Mouse (Mus musculus): ENCODE data around the gene Morn2.
"Not testable (repeated sequence)": the region's sequence is repeated elsewhere in the genome, so short reads cannot be mapped to it uniquely, and the experiment has no call there.

Morn2 gene

DNA sequence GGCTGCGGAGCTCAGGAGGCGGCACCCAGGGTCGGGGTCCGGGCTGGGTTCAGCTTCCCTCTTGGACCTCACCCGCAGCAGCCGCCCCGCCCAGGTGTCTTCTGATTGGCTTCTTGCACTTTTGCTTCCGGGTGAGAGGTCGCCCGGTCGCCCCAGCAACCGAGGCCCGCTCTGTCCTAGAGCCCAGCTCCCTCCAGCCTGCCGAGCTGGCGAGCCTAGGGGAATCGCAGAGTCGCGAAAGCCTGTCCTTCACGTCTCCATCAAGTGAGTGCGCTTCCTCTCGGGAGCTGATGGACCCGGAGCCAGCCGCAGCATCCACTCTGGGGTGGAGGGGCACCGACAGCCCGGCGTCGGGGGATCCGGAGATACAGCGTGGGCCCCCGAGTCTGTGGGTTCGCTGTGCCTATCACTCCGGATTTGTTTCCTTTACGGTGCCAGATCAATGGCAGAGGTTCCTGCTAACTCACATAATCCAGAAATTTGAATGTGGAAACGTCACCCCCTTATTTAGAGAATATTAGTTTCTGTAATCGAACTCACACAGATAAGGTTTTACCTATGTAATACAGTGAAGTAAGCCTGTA lies at the start of gene Morn2, which contains the start of gene Dhx57:
Gene Morn2 (plus strand): TSS at position 130 of the 584 bp plus-strand sequence.
Gene Dhx57 (minus strand): TSS at position 403 of the 584 bp plus-strand sequence.
- peak; percentile 98 for DNase-seq

GRCm38 (mm10) chr17:80241594-80241993 lies 48.4 kb upstream of the Morn2 start:
- DNase-seq: no peak

- no peak for DNase-seq
These were observed 46.9 kb upstream of the Morn2 start for GRCm38 (mm10) chr17:80243116-80243515.

- no peak for DNase-seq
These were observed 37.1 kb upstream of the Morn2 start for GRCm38 (mm10) chr17:80252757-80253525.

- DNase-seq: no peak
These were observed 35.6 kb upstream of the Morn2 start for GRCm38 (mm10) chr17:80254421-80254820.

GRCm38 (mm10) chr17:80255208-80255607 lies 34.8 kb upstream of the Morn2 start:
- DNase-seq: no peak

DNA sequence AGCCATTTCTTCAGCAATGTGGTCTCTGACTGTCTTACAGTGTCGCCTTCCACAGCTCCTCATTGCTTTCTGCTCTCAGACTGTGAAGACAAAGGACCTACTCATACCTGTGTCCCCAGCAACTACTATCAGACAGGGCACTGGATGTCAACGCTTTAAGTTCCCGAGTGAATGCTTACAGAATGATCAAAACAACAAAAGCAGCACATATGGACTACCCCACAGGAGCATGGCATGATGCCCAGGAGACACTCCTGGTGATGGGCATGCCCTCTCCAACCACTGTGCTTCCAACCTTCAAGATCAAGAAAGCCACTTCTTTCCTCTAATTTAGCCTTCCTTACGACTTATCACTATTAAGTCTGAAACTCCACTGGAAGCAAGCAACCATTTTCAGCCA lies 22.9 kb upstream of the Morn2 start:
- DNase-seq: peak; percentile 65 to 66

DNA sequence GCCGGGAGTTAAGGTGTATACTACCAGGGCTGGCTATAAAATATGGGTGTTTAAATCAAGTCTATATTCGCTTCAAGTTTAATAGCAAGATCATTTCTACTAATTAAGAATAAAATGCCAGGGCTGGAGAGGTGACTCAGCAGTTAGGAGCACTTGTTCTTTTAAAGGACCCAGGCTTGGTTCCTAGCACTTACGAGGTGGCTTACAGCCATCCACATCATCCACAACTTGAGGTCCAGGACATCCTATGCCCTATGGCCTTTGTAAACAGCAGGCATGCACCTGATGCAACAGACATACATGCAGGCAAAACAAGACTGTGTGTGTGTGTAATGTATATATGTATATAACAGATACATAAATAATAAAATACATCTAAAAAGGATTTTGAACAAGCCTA lies 21.9 kb upstream of the Morn2 start:
- no peak for DNase-seq

GRCm38 (mm10) chr17:80270622-80271021 lies 19.4 kb upstream of the Morn2 start:
- DNase-seq: not testable (repeated sequence)

DNA sequence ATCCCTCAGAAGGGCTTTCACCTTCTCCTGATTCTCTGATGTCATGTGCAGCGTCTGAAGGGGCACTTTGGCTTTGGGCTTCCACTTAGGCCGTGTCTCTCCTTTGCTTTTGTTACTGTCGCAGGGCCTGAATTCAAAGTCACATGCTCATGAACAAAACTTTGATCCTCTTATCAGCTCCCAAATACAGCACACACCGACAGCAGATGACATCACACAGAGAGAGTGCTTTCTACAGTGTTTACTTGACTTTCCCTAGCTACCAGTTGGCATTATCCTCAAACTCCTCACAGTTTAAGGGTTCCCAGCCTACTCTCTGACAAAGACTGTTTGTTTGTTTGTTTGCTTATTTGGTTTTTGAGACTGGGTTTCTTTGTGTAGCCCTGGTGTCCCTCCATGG lies 11.7 kb upstream of the Morn2 start:
- DNase-seq: no peak

DNA sequence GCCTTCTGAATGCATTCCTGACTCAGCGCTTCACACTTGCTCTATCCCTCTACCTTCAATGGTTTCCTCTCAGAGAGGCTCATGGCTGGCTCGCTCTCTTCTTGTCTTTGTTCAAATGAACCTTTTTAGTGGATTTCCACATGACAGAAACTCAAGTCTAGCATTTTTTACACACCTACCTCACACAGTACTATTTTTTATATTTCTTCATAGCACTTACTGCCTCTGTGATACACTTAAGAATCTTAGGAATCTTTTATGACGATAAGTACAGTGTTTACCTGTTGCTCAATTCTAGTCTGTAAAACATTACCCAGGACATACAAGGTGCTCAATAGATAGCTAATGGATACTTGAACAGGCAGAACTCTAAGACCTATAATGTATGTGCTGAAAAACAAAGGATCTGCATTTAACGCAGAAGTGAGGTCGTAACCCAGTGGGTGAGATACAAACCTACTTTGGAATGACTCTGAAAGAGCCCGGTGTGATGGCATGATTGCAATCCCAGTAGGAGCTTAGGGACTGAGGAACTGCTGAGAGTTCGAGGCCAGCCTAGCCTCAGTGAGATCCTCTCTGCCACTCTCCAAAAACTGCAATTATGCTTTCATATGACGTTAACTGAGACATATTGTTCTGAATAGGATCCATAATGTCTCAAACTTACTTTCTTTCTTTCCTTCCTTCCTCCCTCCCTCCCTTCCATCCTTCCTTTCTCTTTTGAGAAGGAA lies 10.5 kb upstream of the Morn2 start:
- DNase-seq: no peak

DNA sequence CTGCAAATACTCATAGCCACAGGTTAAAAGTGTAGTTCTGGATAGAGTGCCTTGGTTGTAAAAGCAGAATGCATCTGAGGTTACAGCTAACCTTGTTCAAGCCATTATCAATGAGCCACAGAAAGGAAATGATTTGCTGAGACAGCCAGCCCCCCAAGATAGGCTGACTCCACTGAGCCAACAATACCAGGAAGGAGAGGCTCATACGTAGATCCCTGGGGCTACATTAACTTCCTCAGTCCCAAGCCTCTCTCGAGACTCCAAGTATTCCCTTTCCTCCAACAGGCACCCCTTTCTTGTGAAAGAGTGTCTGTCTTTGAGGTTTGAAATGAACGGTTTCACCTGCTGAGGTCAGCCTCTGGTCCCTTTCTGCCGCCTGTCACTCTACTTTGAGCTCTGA lies 5.6 kb upstream of the Morn2 start:
- no peak for DNase-seq

DNA sequence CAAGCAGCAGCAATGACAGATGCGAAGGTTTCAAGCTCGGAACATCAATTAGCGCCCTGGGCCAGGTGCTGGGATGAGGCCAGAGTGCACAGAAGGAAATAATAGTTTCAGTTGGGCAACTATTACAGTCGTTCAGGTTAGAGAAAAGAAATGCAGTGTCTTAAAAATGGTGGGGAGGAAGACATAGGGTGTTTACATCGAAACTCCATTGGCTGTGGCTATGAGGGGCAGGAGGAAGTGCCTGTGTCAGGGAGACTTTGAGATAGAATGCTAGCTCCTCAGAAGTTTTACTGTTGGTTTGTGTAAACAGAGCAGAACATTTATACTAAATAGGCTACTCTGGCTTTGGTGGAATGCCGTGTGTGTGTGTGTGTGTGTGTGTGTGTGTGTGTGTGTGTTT lies 2.0 kb upstream of the Morn2 start:
- no peak for DNase-seq

- no peak for DNase-seq
These were observed 526 bp upstream of the Morn2 start for GRCm38 (mm10) chr17:80289280-80290073.

DNA sequence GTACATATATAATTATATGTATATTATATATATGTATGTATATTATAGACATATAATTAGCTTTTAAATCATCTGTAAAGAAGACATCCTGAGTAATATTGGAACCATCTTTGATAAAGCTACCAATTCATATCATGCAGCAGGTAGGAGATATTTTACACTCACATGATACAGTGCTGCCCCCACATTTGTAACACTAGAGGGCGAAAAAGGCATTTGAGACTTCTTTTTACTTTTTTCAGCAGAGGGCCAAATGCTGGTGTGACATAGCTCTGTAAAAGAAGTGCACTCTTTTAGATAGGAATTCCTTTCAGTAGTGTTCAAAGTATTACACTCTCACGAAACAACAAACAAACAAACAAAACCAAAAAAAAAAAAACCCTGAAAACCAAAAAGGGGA lies 1.1 kb downstream of the Morn2 start:
- peak in 1 of 2 experiments; percentile 32 for DNase-seq

- DNase-seq: no peak
These were observed 5.3 kb downstream of the Morn2 start for GRCm38 (mm10) chr17:80295258-80295657.

- DNase-seq: no peak
These were observed 8.8 kb downstream of the Morn2 start for GRCm38 (mm10) chr17:80298844-80299243.

DNA sequence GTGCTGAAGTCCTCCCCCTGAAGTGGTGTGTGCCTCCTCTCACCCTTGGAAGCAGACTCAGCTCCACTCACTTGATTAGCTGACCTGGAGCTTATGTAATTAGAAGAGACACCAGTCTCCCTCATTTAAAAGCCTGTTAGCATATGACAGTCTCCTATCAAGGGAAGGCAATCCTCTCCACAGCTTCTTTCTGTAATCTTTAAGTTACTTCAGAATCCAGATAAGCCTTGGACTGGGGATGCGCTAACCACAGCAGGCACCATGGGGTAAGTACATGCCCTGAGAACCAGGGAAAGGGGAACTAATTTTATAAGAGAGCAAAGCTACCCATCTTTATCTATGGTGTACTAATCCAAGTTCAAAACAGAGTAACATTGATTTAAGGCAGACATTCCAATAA lies 17.2 kb downstream of the Morn2 start, which contains the start of gene Arhgef33:
Gene Arhgef33 (plus strand): TSS at position 157 of the 400 bp plus-strand sequence.
- DNase-seq: no peak

DNA sequence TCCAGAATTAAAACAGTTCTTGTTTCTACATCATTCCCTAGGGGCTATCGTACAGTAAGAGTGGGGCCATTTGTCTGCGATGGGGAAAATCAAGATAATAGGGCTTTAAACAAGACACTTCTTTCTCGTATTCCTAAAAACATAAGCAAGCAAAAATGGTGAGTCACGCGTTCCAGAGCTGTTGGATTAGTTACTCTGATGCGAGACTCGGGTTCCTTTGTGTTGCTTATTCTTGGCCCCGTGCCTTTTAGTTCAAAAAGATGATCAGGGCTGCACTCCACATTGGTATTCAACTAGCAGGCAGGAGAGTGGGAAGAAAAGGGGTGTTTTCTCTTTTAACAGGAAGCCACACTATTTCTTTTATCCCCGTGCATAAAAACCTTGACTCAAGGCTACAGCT lies 21.8 kb downstream of the Morn2 start:
- DNase-seq: no peak

DNA sequence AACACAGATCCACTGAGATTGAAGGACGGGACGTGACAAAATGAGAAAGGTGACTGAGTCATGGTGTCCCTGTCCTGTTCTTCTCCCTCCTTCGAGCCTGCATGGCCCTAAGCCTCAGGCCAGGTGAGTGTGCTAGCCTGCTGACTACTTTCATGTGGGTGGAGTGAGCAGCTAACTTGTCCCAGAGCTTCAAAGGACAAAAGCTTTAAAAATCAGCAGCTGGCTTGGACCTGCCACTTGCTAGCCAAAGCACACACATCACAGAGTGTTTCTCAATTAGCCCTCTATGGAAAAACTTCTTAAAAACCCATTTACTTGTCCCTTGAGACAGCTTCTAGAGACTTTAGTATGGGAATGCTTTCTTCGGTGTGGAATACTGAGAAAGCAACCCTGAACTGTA lies 22.4 kb downstream of the Morn2 start:
- no peak for DNase-seq

- no peak for DNase-seq
These were observed 32.2 kb downstream of the Morn2 start for GRCm38 (mm10) chr17:80322228-80322627.

GRCm38 (mm10) chr17:80323015-80323414 lies 33.0 kb downstream of the Morn2 start:
- no peak for DNase-seq

DNA sequence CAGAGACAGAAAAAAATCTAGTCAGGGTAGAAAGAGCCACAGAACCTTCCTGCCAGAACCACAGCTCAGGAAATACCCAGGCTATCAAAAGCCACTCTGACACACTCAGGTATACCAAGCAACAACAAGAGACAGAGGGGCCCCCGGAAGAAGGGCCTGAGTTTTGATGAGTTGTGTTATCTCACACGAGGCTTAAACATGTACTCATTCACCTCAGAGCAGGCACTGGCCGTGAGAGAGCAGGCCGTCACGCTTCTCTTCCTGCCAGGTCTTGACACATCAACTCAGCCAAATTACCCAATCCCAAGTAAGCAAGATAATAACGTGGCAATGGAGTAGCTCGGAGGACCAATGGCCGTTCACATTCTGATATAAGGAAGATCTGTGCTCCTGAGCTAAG lies 33.7 kb downstream of the Morn2 start:
- no peak for DNase-seq
